Mouse (Mus musculus) kidney, adult 2 months (tissue): ENCODE measurements around the gene Slc44a5.

Source experiments
- CTCF ChIP-seq: fragments of 200-500 bp; conservative IDR thresholded peaks from 2 replicates; pipeline ENCODE4 v1.5.1; 2011; ENCODE audit warnings: low read depth, mild to moderate bottlenecking, control low read depth, low read length, moderate library complexity, mixed read lengths; ENCODE audit not compliant: insufficient read depth, insufficient read length
- POLR2A ChIP-seq: fragments of 200-500 bp; IDR thresholded peaks from one replicate; pipeline ENCODE4 v1.6.1; 2011; ENCODE audit warnings: low read depth, low read length, control low read depth

- TF ChIP-seq CTCF (no peak), POLR2A (no peak)
Observed at GRCm38 (mm10) chr3:154210431-154211055, 237.3 kb downstream of the Slc44a5 start.
